Mouse (Mus musculus) liver, postnatal 0 days (tissue): ENCODE results near the gene Limd1. TPM values are rescaled to one million over a fixed set of nuclear protein-coding genes. Genes with fewer than 3 reads are reported as not detected.

ENCODE experiments used
- ATAC-seq: fragments of 200-750 bp; cut with Nextera tagmentation; 2 replicates; pipeline ENCODE4 v1.8.0; 2017; ENCODE audit warnings: mild to moderate bottlenecking, moderate library complexity
- DNase-seq: peaks from one replicate; pipeline ENCODE4 v3.0.0-alpha.2; 2016
- H3K27ac ChIP-seq: fragments of 300-500 bp; sonication (generic); 2 replicates; pipeline ENCODE4 v1.5.1; 2014; ENCODE audit warnings: antibody characterized with exemption, moderate library complexity, mild to moderate bottlenecking, low read depth
- H3K27me3 ChIP-seq: fragments of 300-500 bp; sonication (generic); 2 replicates; pipeline ENCODE4 v1.6.1; 2014; ENCODE audit warnings: low read length, control low read depth, mixed read lengths; ENCODE audit not compliant: insufficient read depth
- H3K36me3 ChIP-seq: fragments of 300-500 bp; sonication (generic); replicated peaks from 2 replicates; pipeline ENCODE4 v1.6.1; 2014; ENCODE audit warnings: mild to moderate bottlenecking, control low read depth, low read length, moderate library complexity, mixed read lengths; ENCODE audit not compliant: insufficient read depth
- H3K4me1 ChIP-seq: fragments of 300-500 bp; sonication (generic); 2 replicates; pipeline ENCODE4 v1.6.1; 2014; ENCODE audit warnings: antibody characterized with exemption, mild to moderate bottlenecking, control low read depth; ENCODE audit not compliant: insufficient read depth
- H3K4me2 ChIP-seq: fragments of 300-500 bp; sonication (generic); 2 replicates; pipeline ENCODE4 v1.6.1; 2014; ENCODE audit warnings: low read depth, mild to moderate bottlenecking, low read length, moderate library complexity, mixed read lengths
- H3K4me3 ChIP-seq: fragments of 300-500 bp; sonication (generic); 2 replicates; pipeline ENCODE4 v1.5.1; 2014; ENCODE audit warnings: low read depth, low read length
- H3K9ac ChIP-seq: fragments of 300-500 bp; sonication (generic); replicated peaks from 2 replicates; pipeline ENCODE4 v1.6.1; 2014; ENCODE audit warnings: mild to moderate bottlenecking, moderate library complexity
- H3K9me3 ChIP-seq: fragments of 300-500 bp; sonication (generic); 2 replicates; pipeline ENCODE4 v1.6.1; 2016; ENCODE audit warnings: mild to moderate bottlenecking, control low read depth, low read length, mixed read lengths
- CTCF ChIP-seq: sonication (generic); IDR thresholded peaks from 2 replicates; pipeline ENCODE4 v1.5.1; 2016; ENCODE audit warnings: antibody characterized with exemption, low read depth
- EP300 ChIP-seq: IDR thresholded peaks from 2 replicates; pipeline ENCODE4 v1.6.1; 2016; ENCODE audit warnings: antibody characterized with exemption, low read depth, mild to moderate bottlenecking
- WGBS: fragments of 180-500 bp; shearing (Covaris S2); extraction: QIAGEN DNeasy Blood & Tissue Kit; methylation state at CpG from one replicate; pipeline ENCODE4 v1.1.7; 2014; ENCODE audit not compliant: insufficient replicate concordance; 5-methylcytosine and 5-hydroxymethylcytosine counted together
- polyA plus RNA-seq: library from polyadenylated mRNA; unstranded; fragments of >200 nt; fragmentation: Nextera tagmentation; extraction: Ambion mirVana; gene quantifications from 2 replicates; pipeline ENCODE4 v1.2.1, GENCODE M21; 2015

Gene Limd1
- polyA plus RNA-seq, 1 experiment from 2014 or later = 12.4 TPM

- H3K9ac ChIP-seq = no peak overlapping the region
- no peaks in the 10 kb centered on the region for H3K27me3 ChIP-seq
- no peak overlapping the region for H3K27ac ChIP-seq
- H3K4me1 ChIP-seq = peaks cover 8% of the 10 kb centered on the region
- no peak overlapping the region for H3K4me3 ChIP-seq
- H3K36me3 ChIP-seq = peaks cover 45% of the 10 kb centered on the region
- no peaks in the 10 kb centered on the region for H3K9me3 ChIP-seq
- no peak for DNase-seq
- TF ChIP-seq EP300 = no peak
- peak; percentile 52 for TF ChIP-seq CTCF
- 80% methylated on average over 2 of the region's 2 CpGs for whole genome bisulfite sequencing
- H3K4me2 ChIP-seq = no peak overlapping the region
- no peak for ATAC-seq
Measured at GRCm38 (mm10) chr9:123507380-123507779, 28.9 kb downstream of the Limd1 start.

- Histone ChIP-seq H3K27ac (no peak overlapping the region), H3K9ac (no peak overlapping the region), H3K4me2 (no peak overlapping the region), H3K36me3 (peaks cover 36% of the 10 kb centered on the region), H3K27me3 (no peaks in the 10 kb centered on the region), H3K4me1 (peaks cover 8% of the 10 kb centered on the region), H3K9me3 (no peaks in the 10 kb centered on the region), H3K4me3 (no peak overlapping the region)
- no peak for DNase-seq
- no peak for ATAC-seq
- no peak for TF ChIP-seq EP300
- WGBS = 82% methylated on average over 2 of the region's 2 CpGs
Measured at GRCm38 (mm10) chr9:123508986-123509385, 30.5 kb downstream of the Limd1 start.

GRCm38 (mm10) chr9:123509638-123510604, 31.4 kb downstream of the Limd1 start:
- H3K27me3 ChIP-seq = no peaks in the 10 kb centered on the region
- no peak overlapping the region for H3K4me2 ChIP-seq
- H3K4me1 ChIP-seq = peaks cover 8% of the 10 kb centered on the region
- H3K36me3 ChIP-seq = peaks cover 35% of the 10 kb centered on the region
- no peaks in the 10 kb centered on the region for H3K9me3 ChIP-seq
- no peak for TF ChIP-seq EP300
- TF ChIP-seq CTCF = no peak
- H3K4me3 ChIP-seq = no peak overlapping the region
- DNase-seq = no peak
- H3K9ac ChIP-seq = no peak overlapping the region
- ATAC-seq = peak; percentile 47
- WGBS = 31% methylated on average over 8 of the region's 8 CpGs
- peak overlapping the region; percentile 5; the same call in 1 of the 2 replicates for H3K27ac ChIP-seq

- H3K9ac ChIP-seq = no peak overlapping the region
- peaks cover 33% of the 10 kb centered on the region for H3K36me3 ChIP-seq
- DNase-seq (no peak), ATAC-seq (no peak)
- no peak overlapping the region for H3K4me3 ChIP-seq
- H3K9me3 ChIP-seq = no peaks in the 10 kb centered on the region
- no peaks in the 10 kb centered on the region for H3K27me3 ChIP-seq
- WGBS = 85% methylated on average over 5 of the region's 5 CpGs
- no peak for TF ChIP-seq EP300
- no peak for TF ChIP-seq CTCF
- no peak overlapping the region for H3K27ac ChIP-seq
- peaks cover 8% of the 10 kb centered on the region for H3K4me1 ChIP-seq
- H3K4me2 ChIP-seq = no peak overlapping the region
Measured at GRCm38 (mm10) chr9:123510926-123511325, 32.4 kb downstream of the Limd1 start.

- peak; percentile 35; the same call in 1 of the 2 replicates for ATAC-seq
- DNase-seq = no peak
- 66% methylated on average over 2 of the region's 2 CpGs for WGBS
- Histone ChIP-seq H3K4me3 (no peak overlapping the region), H3K9me3 (no peaks in the 10 kb centered on the region), H3K27me3 (no peaks in the 10 kb centered on the region), H3K4me2 (no peak overlapping the region), H3K27ac (no peak overlapping the region), H3K9ac (no peak overlapping the region), H3K36me3 (peaks cover 44% of the 10 kb centered on the region), H3K4me1 (peaks cover 8% of the 10 kb centered on the region; the same call in 1 of the 2 replicates)
- TF ChIP-seq EP300 (no peak), CTCF (no peak)
Measured at GRCm38 (mm10) chr9:123512482-123512881, 34.0 kb downstream of the Limd1 start.

GRCm38 (mm10) chr9:123515087-123515486, 36.6 kb downstream of the Limd1 start:
- peaks cover 6% of the 10 kb centered on the region; the same call in 1 of the 2 replicates for H3K4me1 ChIP-seq
- no peak for DNase-seq
- WGBS = 71% methylated on average over 2 of the region's 2 CpGs
- peaks cover 59% of the 10 kb centered on the region for H3K36me3 ChIP-seq
- no peak overlapping the region for H3K4me3 ChIP-seq
- H3K27ac ChIP-seq = no peak overlapping the region
- ATAC-seq = no peak
- H3K4me2 ChIP-seq = no peak overlapping the region
- no peaks in the 10 kb centered on the region for H3K9me3 ChIP-seq
- TF ChIP-seq CTCF (no peak), EP300 (no peak)
- H3K9ac ChIP-seq = no peak overlapping the region
- no peaks in the 10 kb centered on the region for H3K27me3 ChIP-seq
